Comparison of ENCODE assay signal across 15 mouse cellular contexts in the genomic region with DNA sequence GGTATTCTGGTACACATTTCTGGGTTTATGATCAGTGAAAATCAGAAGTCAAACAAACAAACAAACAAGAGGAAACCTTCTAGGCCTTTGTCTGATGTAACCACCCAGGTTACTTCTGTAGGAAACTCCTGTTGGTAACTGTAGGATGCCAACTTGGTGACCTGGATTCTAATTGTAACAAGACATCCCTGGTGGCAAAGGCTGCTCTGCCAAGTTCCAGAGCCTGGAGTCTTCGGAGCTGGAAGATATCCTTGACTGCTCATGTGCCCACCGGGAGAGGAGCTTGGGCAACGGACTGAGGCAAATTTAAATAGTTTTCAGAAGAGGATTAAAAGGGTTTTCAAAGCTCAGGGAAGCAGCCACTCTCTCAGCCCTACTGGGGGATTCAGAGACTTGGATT.
"Had no signal": no experiment of that assay in that cellular context is flagged by ENCODE, and none has a peak within 500 bp of the region (broad histone marks: within the 10 kb centered on the region; RNA-seq: fewer than 3 reads in every experiment).

No protein-coding gene starts in this region.

- ATAC-seq: midbrain, embryonic 15.5 days had no signal

- H3K9ac ChIP-seq: kidney, embryonic 15.5 days; limb, embryonic 13.5 days; liver, embryonic 13.5 days; midbrain, embryonic 15.5 days had no signal

- H3K27ac ChIP-seq: kidney, embryonic 15.5 days; limb, embryonic 10.5 days; limb, embryonic 13.5 days; liver, embryonic 13.5 days; midbrain, embryonic 15.5 days had no signal

- H3K36me3 ChIP-seq: kidney, embryonic 15.5 days; limb, embryonic 10.5 days; limb, embryonic 13.5 days; liver, embryonic 13.5 days; midbrain, embryonic 15.5 days had no signal

- DNase-seq: kidney, adult 8-10 months; kidney, postnatal 14 days; layer of hippocampus, adult 9-11 months; liver; liver, embryonic 13.5 days; lung, adult 2 months; lung, postnatal 14 days; lung, postnatal 4 days; thymus, adult 18-20 months; thymus, postnatal 36 days had no signal

- H3K9me3 ChIP-seq: kidney, embryonic 15.5 days; limb, embryonic 10.5 days; limb, embryonic 13.5 days; liver, embryonic 13.5 days; midbrain, embryonic 15.5 days had no signal

- H3K4me2 ChIP-seq: liver, embryonic 13.5 days; midbrain, embryonic 15.5 days had no signal

- H3K27me3 ChIP-seq: kidney, embryonic 15.5 days; limb, embryonic 13.5 days; liver, embryonic 13.5 days; midbrain, embryonic 15.5 days had no signal

- H3K4me3 ChIP-seq: kidney, embryonic 15.5 days; limb, embryonic 10.5 days; limb, embryonic 13.5 days; liver, embryonic 13.5 days; midbrain, embryonic 15.5 days; myocyte had no signal
